Mouse (Mus musculus): ENCODE data around the gene Cacna1a. TPM values are rescaled to one million over a fixed set of nuclear protein-coding genes. Genes with fewer than 3 reads are reported as not detected.

Gene Cacna1a
- 9.4 and 10.4 TPM in 2 replicates for polyA plus RNA-seq (2012; rRNA removed)

GRCm38 (mm10) chr8:84388275-84388674, at the start of gene Cacna1a:
Gene Cacna1a (plus strand): TSS chr8:84388440.
- DNase-seq (ENCODE audit: low read depth) = no peak

- no peak for DNase-seq (ENCODE audit: low read depth)
These were observed 49.7 kb upstream of the Cacna1a start for GRCm38 (mm10) chr8:84338493-84338892.

GRCm38 (mm10) chr8:84339320-84339719, 48.9 kb upstream of the Cacna1a start:
- DNase-seq (ENCODE audit: low read depth) = no peak

GRCm38 (mm10) chr8:84339867-84340266, 48.4 kb upstream of the Cacna1a start:
- no peak for DNase-seq (ENCODE audit: low read depth)

GRCm38 (mm10) chr8:84340671-84341070, 47.6 kb upstream of the Cacna1a start:
- no peak for DNase-seq (ENCODE audit: low read depth)

GRCm38 (mm10) chr8:84345493-84345892, 42.7 kb upstream of the Cacna1a start:
- DNase-seq (ENCODE audit: low read depth) = no peak

GRCm38 (mm10) chr8:84346421-84346820, 41.8 kb upstream of the Cacna1a start:
- peak; percentile 24 for DNase-seq (ENCODE audit: low read depth)

- no peak for DNase-seq (ENCODE audit: low read depth)
These were observed 38.7 kb upstream of the Cacna1a start for GRCm38 (mm10) chr8:84349526-84349925.

GRCm38 (mm10) chr8:84350960-84351359, 37.3 kb upstream of the Cacna1a start:
- no peak for DNase-seq (ENCODE audit: low read depth)

- no peak for DNase-seq (ENCODE audit: low read depth)
These were observed 31.8 kb upstream of the Cacna1a start for GRCm38 (mm10) chr8:84356482-84356881.

- DNase-seq (ENCODE audit: low read depth) = no peak
These were observed 30.4 kb upstream of the Cacna1a start for GRCm38 (mm10) chr8:84357631-84358371.

- DNase-seq (ENCODE audit: low read depth) = no peak
These were observed 24.7 kb upstream of the Cacna1a start for GRCm38 (mm10) chr8:84363428-84364134.

- no peak for DNase-seq (ENCODE audit: low read depth)
These were observed 23.0 kb upstream of the Cacna1a start for GRCm38 (mm10) chr8:84365197-84365596.

GRCm38 (mm10) chr8:84370972-84371371, 17.3 kb upstream of the Cacna1a start:
- DNase-seq (ENCODE audit: low read depth) = no peak

- DNase-seq (ENCODE audit: low read depth) = no peak
These were observed 13.2 kb upstream of the Cacna1a start for GRCm38 (mm10) chr8:84375038-84375437.

- DNase-seq (ENCODE audit: low read depth) = no peak
These were observed 12.4 kb upstream of the Cacna1a start for GRCm38 (mm10) chr8:84375803-84376202.

GRCm38 (mm10) chr8:84376564-84376963, 11.7 kb upstream of the Cacna1a start:
- no peak for DNase-seq (ENCODE audit: low read depth)

- no peak for DNase-seq (ENCODE audit: low read depth)
These were observed 6.6 kb upstream of the Cacna1a start for GRCm38 (mm10) chr8:84381676-84382075.

GRCm38 (mm10) chr8:84388773-84389172, 533 bp downstream of the Cacna1a start:
- DNase-seq (ENCODE audit: low read depth) = no peak

GRCm38 (mm10) chr8:84389173-84389572, 933 bp downstream of the Cacna1a start:
- DNase-seq (ENCODE audit: low read depth) = no peak

- DNase-seq (ENCODE audit: low read depth) = no peak
These were observed 3.4 kb downstream of the Cacna1a start for GRCm38 (mm10) chr8:84391611-84392010.

GRCm38 (mm10) chr8:84395751-84396457, 7.7 kb downstream of the Cacna1a start:
- no peak for DNase-seq (ENCODE audit: low read depth)

All from gonadal fat pad, adult 2 months (tissue).